Mouse (Mus musculus) adrenal gland, postnatal 4 days (tissue): ENCODE measurements at regions not wholly inside any gene's neighbourhood (a gene's known extent, or its start where the extent isn't known, plus 50 kb on each side); places are given as distances from the start of the nearest gene placed in this dataset.

ENCODE experiments used
- DNase-seq, 2 experiments: peaks; one replicate each; pipeline ENCODE4 v3.0.0; 2021 to 2022; ENCODE audit warnings: low spot score in 2 of 2, mixed read lengths in 2 of 2

- no peak for DNase-seq
These were observed 2163.3 kb upstream of the Gm7489 start for GRCm38 (mm10) chr15:51721363-51721762.

- DNase-seq = no peak
These were observed 2160.6 kb upstream of the Gm7489 start for GRCm38 (mm10) chr15:51724127-51724526.

DNA sequence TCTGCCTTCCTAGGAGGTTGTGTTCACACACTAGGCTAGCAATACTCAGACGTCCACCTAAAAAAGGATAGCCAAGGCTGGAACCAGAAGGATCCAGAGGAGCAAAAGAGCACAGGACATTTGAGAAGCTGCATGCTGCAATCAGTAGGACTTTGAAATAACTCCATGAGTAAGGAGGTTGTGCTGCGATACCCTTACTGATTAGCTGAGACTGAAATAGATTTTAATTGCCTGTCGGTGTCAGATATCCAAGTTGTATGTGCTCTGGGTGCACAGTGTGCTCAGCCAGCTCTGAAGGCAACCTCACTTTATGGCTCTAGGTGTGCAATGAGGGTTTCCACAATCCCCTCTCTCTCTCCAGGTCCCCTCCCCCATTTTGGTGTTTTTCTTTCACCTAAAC, 2159.2 kb upstream of the Gm7489 start:
- no peak for DNase-seq

DNA sequence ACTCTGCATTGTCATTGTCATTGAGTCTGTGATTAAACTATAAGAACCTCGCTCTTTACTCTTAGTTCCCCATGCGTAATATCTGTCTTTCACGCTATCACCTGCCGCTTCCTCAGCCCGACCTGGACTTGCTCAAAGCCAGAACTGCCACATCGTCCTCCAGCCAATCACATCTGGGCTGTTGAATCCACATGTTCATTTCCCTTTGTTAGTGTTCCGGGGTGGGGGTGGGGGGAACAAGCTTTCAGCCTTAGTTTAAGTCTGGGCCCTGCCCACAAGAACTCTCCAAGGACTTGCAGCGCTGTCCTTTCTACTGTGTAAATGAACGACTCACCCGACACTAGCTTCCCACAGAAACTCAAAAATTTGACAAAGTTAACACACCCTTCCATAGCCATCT, 2154.6 kb upstream of the Gm7489 start:
- DNase-seq = no peak

GRCm38 (mm10) chr15:51730805-51731412, 2153.8 kb upstream of the Gm7489 start:
- no peak for DNase-seq

- no peak for DNase-seq
These were observed 2150.5 kb upstream of the Gm7489 start for GRCm38 (mm10) chr15:51734194-51734593.
